Mouse (Mus musculus): ENCODE results near the gene Mgll. TPM values are rescaled to one million over a fixed set of nuclear protein-coding genes. Genes with fewer than 3 reads are reported as not detected.

Mgll gene
- total RNA-seq, 2 experiments from 2014 or later = 64.9 to 70.5 TPM

- intact Hi-C loops (cut with DNase I; ENCODE audit: low total_unique reads) = no loop called here
Observed at GRCm38 (mm10) chr6:88865704-88866103, 141.5 kb downstream of the Mgll start.

GRCm38 (mm10) chr6:88869459-88869858 is 145.2 kb downstream of the Mgll start:
- intact Hi-C loops (cut with DNase I; ENCODE audit: low total_unique reads) = no loop called here
- no peak for DNase-seq

More at GRCm38 (mm10) chr6:88865704-88866103, 141.5 kb downstream of the Mgll start:
- no peak for DNase-seq

GRCm38 (mm10) chr6:88870594-88870993 is 146.4 kb downstream of the Mgll start:
- intact Hi-C loops (cut with DNase I; ENCODE audit: low total_unique reads) = no loop called here

GRCm38 (mm10) chr6:88871546-88871945 is 147.3 kb downstream of the Mgll start:
- intact Hi-C loops (cut with DNase I; ENCODE audit: low total_unique reads) = no loop called here
- no peak for DNase-seq

More at GRCm38 (mm10) chr6:88870594-88870993, 146.4 kb downstream of the Mgll start:
- DNase-seq = no peak

GRCm38 (mm10) chr6:88872811-88873210 is 148.6 kb downstream of the Mgll start:
- intact Hi-C loops (cut with DNase I; ENCODE audit: low total_unique reads) = no loop called here
- no peak for DNase-seq

GRCm38 (mm10) chr6:88873965-88874867 is 150.0 kb downstream of the Mgll start:
- no peak for DNase-seq
- intact Hi-C loops (cut with DNase I; ENCODE audit: low total_unique reads) = no loop called here

- intact Hi-C loops (cut with DNase I; ENCODE audit: low total_unique reads) = no loop called here
- peak; percentile 85 for DNase-seq
Observed at GRCm38 (mm10) chr6:88874868-88875508, 150.8 kb downstream of the Mgll start, which contains the start of gene Podxl2. Gene Podxl2, minus strand, starts transcription at chr6:88875044.

Other genes with a start within 250 kb of the Mgll start
- gene Sec61a1, start 205.5 kb upstream of the Mgll start, total RNA-seq (2021) = 10 to 100 TPM; 35.5 to 46.6 TPM
- 10 to 100 TPM; 42.3 to 44.3 TPM for gene Kbtbd12, start 86.5 kb upstream of the Mgll start, total RNA-seq (2021)
- 10 to 100 TPM; 17.8 to 18.2 TPM for gene Abtb1, start 117.6 kb downstream of the Mgll start, total RNA-seq (2021)
- 10 to 100 TPM; 47.1 to 54.4 TPM for gene Podxl2, start 150.6 kb downstream of the Mgll start, total RNA-seq (2021)
- gene Mcm2, start 174.4 kb downstream of the Mgll start, total RNA-seq (2021) = 1 to 10 TPM; 5.5 to 9.4 TPM
- 10 to 100 TPM; 21.5 to 24.1 TPM for gene Tpra1, start 177.8 kb downstream of the Mgll start, total RNA-seq (2021)

All from gastrocnemius, postnatal 14 days (tissue).